Mouse (Mus musculus) right cerebral cortex, postnatal 14 days (tissue): Measurements from ENCODE around the gene Lsm2.
"Not testable (repeated sequence)": the region's sequence is repeated elsewhere in the genome, so short reads cannot be mapped to it uniquely, and the experiment has no call there.

Experiments
- DNase-seq: peaks from one replicate; pipeline ENCODE4 v3.0.0; 2022

The Lsm2 gene

DNA sequence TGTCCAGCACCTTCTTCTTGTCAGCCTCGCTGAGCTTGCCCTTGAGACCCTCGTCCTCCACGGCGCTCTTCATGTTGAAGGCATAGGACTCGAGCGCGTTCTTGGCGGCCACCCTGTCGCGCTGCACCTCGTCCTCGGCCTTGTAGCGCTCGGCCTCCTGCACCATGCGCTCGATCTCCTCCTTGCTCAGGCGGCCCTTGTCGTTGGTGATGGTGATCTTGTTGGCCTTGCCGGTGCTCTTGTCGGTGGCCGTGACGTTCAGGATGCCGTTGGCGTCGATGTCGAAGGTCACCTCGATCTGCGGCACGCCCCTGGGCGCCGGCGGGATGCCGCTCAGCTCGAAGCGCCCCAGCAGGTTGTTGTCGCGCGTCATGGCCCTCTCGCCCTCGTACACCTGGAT, 24.4 kb upstream of the Lsm2 start:
- not testable (repeated sequence) for DNase-seq

DNA sequence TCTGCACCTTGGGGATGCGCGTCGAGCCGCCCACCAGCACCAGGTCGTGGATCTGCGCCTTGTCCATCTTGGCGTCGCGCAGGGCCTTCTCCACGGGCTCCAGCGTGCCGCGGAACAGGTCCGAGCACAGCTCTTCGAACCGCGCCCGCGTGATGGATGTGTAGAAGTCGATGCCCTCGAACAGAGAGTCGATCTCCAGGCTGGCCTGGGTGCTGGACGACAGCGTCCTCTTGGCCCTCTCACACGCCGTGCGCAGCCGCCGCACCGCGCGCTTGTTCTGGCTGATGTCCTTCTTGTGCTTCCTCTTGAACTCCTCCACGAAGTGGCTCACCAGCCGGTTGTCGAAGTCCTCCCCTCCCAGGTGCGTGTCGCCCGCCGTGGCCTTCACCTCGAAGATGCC, 23.7 kb upstream of the Lsm2 start:
- not testable (repeated sequence) for DNase-seq

GRCm38 (mm10) chr17:34958734-34959129, 22.9 kb upstream of the Lsm2 start:
- not testable (repeated sequence) for DNase-seq

GRCm38 (mm10) chr17:34959130-34959778, 22.4 kb upstream of the Lsm2 start, which contains the start of gene Hspa1b:
Gene Hspa1b, minus strand, starts transcription at chr17:34959238.
- DNase-seq: peak; percentile 60

GRCm38 (mm10) chr17:34959881-34960515, 21.7 kb upstream of the Lsm2 start:
- DNase-seq: no peak

GRCm38 (mm10) chr17:34960702-34961493, 20.8 kb upstream of the Lsm2 start:
- no peak for DNase-seq

DNA sequence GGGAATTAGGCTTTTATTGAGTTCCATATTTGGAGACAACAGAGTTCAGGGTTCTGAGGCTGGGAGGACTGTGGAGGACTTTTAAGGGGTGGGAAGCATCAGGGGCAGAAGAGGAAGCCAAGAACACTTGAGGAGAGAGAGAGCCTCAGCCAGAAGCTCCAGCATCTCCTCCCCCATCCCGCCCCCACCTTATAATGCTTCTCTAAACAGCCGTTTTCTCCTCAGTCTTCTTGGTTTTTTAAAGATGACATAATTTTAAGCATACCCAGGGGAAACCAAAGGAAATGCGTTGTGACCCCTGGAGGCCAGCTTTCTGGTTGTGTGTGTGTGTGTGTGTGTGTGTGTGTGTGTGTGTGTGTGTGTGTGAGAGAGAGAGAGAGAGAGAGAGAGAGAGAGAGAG, 19.5 kb upstream of the Lsm2 start:
- no peak for DNase-seq

DNA sequence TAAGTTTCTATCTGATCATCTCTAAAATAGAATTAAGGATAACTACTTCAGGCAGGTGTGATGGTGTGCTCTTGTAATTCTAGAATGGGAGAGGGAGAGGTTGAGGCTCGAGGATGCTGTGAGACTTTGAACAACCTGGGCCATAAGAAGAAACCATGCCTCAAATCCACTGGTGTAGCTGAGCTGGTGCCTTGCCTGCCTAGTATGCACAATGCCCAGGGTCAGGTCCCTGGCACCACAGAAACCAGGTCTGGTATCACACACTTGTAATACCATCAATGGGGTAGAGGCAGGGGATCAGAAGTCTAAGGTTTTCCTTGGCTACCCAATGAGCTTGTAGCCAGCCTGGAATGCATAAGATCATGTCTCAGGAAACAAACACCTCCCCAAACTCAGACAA, 18.8 kb upstream of the Lsm2 start:
- DNase-seq: no peak

DNA sequence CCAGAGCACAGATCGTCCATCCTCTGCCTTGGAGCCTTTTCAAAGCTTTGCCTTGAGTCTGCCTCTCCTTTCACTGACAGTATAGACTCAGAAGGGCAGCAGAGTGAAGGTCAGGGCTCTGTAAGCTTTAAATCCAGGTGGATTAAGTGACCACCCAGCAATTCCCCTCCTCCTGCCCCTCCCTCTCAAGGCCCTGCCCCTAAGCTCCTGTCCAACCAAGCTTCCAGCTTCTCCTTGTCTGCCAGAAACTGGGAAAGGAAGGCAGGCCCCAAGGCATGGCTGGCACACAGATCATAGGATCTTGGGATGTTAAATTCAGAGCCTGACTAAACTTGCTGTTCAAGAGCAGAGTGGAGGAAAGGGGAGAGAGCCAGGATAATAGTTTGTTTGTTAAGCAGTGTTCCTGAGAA, 17.0 kb upstream of the Lsm2 start:
- no peak for DNase-seq

- no peak for DNase-seq
These were observed 16.0 kb upstream of the Lsm2 start for GRCm38 (mm10) chr17:34965627-34966026.

DNA sequence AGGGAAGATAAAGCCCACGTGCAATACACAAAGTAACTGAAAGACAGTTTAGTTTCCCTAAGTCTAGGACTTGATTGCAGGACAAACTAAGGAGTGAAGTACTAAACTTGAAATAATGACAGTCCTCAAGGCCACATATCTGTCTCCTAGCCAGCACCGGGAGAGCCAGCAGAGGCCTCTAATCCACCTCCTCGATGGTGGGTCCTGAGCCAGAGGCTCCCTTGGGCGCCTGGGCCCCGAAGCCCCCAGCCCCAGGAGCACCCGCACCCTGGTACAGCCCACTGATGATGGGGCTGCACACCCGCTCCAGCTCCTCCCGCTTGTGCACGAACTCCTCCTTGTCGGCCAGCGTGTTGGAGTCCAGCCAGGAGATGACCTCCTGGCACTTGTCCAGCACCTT, 11.8 kb upstream of the Lsm2 start, which contains the start of gene Gm20481:
TSS of gene Gm20481 (plus strand) at position 91 of the 400 bp plus-strand sequence.
- DNase-seq: not testable (repeated sequence)

GRCm38 (mm10) chr17:34970850-34971249, 10.8 kb upstream of the Lsm2 start:
- not testable (repeated sequence) for DNase-seq

DNA sequence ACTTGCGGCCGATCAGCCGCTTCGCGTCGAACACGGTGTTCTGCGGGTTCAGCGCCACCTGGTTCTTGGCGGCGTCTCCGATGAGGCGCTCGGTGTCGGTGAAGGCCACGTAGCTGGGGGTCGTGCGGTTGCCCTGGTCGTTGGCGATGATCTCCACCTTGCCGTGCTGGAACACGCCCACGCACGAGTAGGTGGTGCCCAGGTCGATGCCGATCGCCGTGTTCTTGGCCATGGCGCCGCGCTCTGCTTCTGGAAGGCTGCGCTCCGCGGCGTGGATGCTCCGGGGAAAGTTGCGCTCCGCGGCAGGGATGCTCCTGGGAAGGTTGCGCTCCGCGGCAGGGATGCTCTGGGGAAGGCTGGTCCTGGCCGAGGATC, 10.0 kb upstream of the Lsm2 start:
- DNase-seq: not testable (repeated sequence)

DNA sequence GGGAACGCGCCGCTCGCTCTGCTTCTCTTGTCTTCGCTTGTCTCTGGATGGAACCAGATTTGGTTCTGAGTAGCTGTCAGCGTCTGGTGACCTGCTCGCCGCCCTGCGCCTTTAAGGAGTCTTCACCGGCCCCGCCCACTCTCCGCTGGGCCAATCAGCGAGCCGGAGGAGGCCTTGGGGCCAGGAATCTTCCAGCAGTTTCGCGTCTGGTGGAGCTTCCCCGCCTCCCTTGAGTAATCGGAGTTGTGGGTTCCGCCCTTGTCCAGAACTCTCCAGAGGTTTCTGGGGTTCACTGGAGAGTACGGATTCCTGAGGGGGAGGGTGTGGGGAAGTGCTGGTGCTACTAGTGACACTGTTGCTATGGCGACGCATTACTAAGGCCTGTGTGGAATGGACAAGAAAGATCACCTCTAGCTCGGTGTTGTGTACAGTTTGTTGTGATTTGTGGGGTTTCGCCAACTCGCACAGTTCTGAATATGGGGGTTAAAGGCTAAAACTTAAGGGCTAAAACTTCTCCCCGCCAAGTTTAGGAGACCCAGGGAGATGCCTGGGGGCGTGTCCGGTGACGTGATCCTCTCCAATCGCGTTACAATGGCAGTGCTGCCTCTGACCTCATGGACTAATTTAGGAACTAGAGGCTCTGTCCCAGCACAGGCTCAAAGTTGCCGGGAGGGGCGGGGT, 9.5 kb upstream of the Lsm2 start, which contains the start of the genes Hspa1a and Hspa1l:
TSS of gene Hspa1a (minus strand) at position 88 of the 681 bp plus-strand sequence.
TSS of gene Hspa1l (plus strand) at position 635 of the 681 bp plus-strand sequence.
- DNase-seq: peak; percentile 51

GRCm38 (mm10) chr17:34975581-34976492, 5.8 kb upstream of the Lsm2 start:
- DNase-seq: no peak

DNA sequence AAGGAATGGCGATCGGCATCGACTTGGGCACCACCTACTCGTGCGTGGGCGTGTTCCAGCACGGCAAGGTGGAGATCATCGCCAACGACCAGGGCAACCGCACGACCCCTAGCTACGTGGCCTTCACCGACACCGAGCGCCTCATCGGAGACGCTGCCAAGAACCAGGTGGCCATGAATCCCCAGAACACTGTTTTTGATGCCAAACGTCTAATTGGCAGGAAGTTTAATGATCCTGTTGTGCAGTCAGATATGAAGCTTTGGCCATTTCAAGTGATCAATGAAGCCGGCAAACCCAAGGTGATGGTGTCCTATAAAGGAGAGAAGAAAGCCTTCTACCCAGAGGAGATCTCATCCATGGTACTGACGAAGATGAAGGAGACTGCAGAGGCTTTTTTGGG, 4.7 kb upstream of the Lsm2 start:
- no peak for DNase-seq

DNA sequence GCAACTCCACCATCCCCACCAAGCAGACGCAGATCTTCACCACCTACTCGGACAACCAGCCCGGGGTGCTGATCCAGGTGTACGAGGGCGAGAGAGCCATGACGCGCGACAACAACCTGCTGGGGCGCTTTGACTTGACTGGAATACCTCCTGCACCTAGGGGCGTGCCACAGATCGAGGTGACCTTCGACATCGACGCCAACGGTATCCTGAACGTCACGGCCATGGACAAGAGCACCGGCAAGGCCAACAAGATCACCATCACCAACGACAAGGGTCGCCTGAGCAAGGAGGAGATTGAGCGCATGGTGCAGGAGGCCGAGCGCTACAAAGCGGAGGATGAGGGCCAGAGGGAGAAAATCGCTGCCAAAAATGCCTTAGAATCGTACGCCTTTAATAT, 3.4 kb upstream of the Lsm2 start:
- DNase-seq: no peak

DNA sequence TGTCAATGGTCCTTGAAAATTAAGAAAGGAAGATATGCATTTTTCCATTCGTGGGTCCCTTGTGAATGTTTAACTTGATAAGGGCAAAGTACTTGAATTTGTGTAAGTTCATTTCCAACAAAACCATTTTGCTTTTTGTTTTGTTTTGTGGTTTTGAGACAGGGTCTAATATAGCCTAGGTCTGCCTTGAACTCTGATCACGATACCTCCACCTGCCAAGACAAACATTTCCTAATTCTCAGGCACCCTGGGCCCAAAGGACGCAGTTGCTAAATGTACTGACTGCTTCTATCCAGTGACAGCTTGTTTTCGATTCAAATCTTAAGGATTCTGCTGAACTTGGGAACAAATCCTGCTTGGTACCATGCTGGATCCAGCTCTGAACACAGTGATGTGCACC, 2.0 kb upstream of the Lsm2 start:
- no peak for DNase-seq

DNA sequence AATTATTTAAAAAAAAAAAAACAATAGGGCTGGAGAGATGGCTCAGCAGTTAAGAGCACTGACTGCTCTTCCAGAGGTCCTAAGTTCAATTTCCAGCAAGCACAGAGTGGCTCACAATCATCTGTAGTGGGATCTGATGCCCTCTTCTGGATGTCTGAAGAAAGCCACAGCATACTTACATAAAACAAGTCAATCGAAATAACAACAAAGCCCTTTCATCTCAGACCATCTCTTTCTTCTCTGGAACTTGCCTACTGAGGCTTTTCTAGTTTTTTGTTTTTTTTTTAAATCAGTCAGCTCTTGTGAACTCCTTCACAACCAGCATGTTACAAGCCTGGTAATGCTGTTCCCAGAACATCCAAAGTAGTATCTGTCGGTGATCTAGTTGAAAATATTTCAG, 1.0 kb upstream of the Lsm2 start:
- DNase-seq: no peak

DNA sequence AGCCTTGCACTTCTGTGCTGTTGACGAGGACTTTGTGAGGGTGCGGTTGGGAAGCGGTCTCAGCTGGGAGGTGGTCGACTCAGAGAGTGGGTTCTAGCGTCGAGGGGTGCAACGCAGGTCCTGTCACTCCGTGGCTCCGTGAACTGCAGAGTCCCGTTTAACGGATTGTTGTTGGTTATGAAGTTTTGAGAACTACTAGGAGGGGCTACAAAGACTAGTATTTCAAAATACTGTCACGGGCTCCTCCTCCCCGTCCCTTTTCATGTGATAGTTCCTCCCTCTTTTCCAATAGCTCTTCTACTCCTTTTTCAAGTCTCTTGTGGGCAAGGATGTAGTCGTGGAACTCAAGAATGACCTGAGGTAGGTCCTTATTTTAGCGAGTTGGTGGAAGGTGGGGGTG, 666 bp downstream of the Lsm2 start:
- DNase-seq: no peak

DNA sequence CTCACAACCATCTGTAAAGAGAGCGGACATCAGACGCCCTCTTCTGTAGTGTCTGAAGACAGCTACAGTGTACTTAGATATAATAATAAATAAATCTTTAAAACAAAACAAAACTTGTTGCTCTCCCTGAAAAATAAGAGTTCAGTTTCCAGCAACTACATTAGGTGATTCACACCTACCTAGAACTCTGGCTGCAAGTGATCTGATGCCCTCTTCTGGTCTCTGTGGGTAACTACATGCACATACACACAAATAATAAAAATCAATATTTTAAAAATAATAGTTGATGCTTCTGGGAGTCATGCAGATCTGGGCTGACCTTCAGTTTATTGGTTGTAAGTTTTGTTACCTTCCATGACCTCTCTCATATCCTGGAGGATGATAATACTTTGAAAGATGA, 2.6 kb downstream of the Lsm2 start:
- DNase-seq: no peak

DNA sequence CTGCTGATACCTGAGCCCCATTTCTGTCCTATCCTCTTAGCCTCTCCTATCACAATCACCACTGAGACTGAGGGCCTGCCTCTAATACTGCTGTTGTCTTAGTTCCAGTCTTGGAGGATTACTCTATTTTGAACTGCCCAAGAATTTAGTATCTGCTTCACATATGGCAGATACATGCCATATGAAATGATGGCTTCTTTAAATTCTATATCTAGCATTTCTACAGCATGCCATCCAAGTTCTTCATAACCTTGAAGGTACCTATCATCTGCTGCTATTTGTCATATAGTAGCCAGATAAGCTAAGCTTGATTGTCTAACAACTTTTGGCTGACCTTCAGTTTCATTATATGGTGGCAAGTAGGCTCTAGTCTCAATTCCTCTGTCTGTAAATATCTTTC, 13.1 kb downstream of the Lsm2 start:
- no peak for DNase-seq
